Mouse (Mus musculus): Measurements from ENCODE around the gene Dhx30.

The Dhx30 gene

DNA sequence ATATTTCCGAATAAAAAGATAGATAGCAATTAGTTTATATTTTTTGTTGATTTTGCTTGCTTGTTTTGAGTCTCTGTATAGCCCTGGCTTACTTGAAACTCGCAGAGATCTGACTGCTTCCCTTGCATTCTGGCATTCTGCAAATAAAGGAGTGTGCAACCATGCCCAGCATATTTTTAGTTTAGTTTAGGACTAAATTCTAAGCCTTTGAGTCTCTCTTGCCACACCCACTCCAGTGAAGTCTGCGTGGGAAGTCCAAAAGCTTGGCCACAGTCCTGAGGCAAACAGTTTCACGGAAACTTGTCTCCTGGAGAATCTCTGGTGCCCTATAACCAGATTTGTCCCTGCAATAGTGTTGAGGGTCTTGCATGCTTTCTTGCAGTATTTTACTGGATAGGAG, 73.3 kb downstream of the Dhx30 start:
- no peak for DNase-seq

DNA sequence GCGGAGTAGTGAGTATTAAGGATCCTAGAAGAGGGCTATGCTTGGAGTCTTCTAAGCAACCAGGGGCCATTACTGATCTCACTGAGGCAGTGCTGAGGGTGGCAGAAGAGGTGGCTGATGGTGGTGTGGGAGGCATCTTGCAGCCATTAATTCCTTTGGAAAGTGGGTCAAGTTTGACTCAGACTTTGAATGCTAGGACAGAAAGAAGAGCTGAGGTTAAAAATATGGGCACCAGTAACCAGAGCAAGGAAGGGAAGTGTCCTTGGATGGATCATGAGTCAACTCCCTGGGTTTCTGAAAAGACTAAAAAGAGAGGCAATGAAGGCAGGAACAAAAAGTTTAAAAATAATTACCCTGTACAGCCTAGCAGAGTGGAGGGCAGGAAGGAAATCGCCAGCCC, 79.1 kb downstream of the Dhx30 start:
- DNase-seq: no peak

GRCm38 (mm10) chr9:110037895-110038294, 79.7 kb downstream of the Dhx30 start:
- no peak for DNase-seq

- DNase-seq: no peak
Observed at GRCm38 (mm10) chr9:110035091-110035490, 82.5 kb downstream of the Dhx30 start.
